Mouse (Mus musculus): ENCODE measurements around the gene Hist1h1d. TPM values are rescaled to one million over a fixed set of nuclear protein-coding genes. Genes with fewer than 3 reads are reported as not detected.

Hist1h1d gene
- polyA plus RNA-seq, 1 experiment from 2014 or later, result 0.37 TPM

DNA sequence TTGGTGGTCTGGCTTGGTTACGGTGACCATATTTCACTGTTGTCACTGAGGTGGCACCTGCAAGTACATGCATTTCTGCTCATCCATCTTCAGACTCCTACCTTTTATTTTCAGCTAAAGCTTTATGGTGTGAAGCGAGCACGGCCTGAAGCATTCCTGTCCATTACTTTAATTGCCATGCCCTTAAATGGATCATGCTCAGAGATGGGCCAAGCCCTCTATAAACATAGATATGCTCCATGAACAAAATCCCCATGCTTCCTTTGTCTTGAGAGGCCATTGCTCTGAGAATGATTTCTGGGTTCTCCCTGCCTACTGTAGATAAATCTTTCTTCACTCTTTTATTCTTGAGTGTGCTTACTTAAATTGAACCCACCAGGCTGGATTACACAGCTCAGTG is 51.4 kb downstream of the Hist1h1d start:
- H3K27ac ChIP-seq, result no peak overlapping the region
- no peaks in the 10 kb centered on the region for H3K27me3 ChIP-seq (ENCODE audit: insufficient read depth, poor library complexity, severe bottlenecking)
- no peaks in the 10 kb centered on the region for H3K9me3 ChIP-seq
- no peaks in the 10 kb centered on the region for H3K4me1 ChIP-seq (replicated peaks)
- no peaks in the 10 kb centered on the region for H3K36me3 ChIP-seq
- DNase-seq (ENCODE audit: low spot score), result no peak
- no peak overlapping the region for H3K4me3 ChIP-seq
- 93% methylated on average over 3 of the region's 3 CpGs for WGBS

DNA sequence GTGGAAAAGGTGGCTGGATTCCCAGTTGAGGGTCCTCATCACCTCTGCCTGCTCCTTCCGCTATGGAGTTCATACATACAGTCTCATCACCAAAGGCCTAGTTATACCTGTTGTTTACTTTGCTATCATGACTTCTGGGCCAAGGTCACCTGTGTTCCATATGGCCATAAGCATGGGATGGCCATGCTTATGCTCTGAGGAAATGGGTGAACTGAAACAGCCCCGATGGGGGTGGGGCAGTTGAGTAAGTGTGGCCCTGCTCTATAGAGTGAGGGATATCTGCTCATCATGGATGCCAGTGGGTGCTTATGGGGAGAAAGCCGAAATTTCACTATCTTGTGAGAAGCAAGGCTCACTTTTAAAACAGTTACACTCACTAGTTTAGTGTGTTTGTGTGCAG is 52.0 kb downstream of the Hist1h1d start:
- Histone ChIP-seq H3K9me3 (no peaks in the 10 kb centered on the region), H3K4me1 (replicated peaks) (no peaks in the 10 kb centered on the region), H3K4me3 (no peak overlapping the region), H3K27ac (no peak overlapping the region), H3K36me3 (no peaks in the 10 kb centered on the region), H3K27me3 (ENCODE audit: insufficient read depth, poor library complexity, severe bottlenecking) (no peaks in the 10 kb centered on the region)
- 88% methylated on average over 3 of the region's 3 CpGs for WGBS
- DNase-seq (ENCODE audit: low spot score), result no peak

DNA sequence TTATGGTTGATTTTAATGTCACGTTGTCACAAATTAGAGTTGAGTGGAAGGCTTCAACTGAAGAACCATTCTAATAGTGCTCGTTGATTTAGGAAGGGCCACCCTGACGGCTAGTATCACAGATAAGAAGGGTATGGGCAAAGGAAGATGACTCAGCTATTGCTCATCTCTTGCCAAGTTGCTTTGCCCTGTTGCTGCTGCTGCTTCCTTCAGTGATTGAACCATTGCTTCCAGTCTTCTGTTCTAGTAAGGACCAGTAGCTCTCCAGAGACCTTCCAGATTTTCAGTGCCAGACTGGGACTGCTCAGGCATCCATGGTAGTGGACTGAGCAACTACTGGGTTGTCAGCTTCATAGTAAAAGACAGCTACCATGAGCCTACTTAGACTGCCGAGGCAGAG is 56.1 kb downstream of the Hist1h1d start:
- Histone ChIP-seq H3K9me3 (no peaks in the 10 kb centered on the region), H3K4me1 (replicated peaks) (no peaks in the 10 kb centered on the region), H3K27me3 (ENCODE audit: insufficient read depth, poor library complexity, severe bottlenecking) (no peaks in the 10 kb centered on the region), H3K27ac (no peak overlapping the region), H3K4me3 (no peak overlapping the region), H3K36me3 (no peaks in the 10 kb centered on the region)
- WGBS, result 90% methylated on average over 4 of the region's 4 CpGs
- DNase-seq (ENCODE audit: low spot score), result no peak

DNA sequence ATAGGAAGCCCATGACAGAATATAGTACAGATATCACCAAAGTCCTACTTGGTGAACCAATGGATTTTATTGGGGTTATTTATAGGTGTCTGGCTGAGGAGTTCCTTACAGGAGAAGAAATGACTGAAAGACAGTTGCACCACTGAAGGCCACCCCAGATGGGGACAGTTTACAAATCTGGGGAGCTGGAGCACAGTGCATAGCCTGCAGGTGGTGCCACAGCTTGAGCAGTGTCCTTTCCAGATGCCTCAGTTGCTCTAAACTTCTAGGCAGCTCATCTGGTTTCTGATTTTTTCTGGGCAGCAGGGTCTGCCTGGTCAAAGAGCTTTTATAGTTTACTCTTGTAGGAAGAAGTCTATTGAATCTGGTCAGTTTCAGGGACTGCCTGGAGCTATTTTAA is 56.8 kb downstream of the Hist1h1d start:
- H3K9me3 ChIP-seq, result no peaks in the 10 kb centered on the region
- H3K27me3 ChIP-seq (ENCODE audit: insufficient read depth, poor library complexity, severe bottlenecking), result no peaks in the 10 kb centered on the region
- no peaks in the 10 kb centered on the region for H3K4me1 ChIP-seq (replicated peaks)
- no peak for DNase-seq (ENCODE audit: low spot score)
- no peak overlapping the region for H3K27ac ChIP-seq
- H3K36me3 ChIP-seq, result no peaks in the 10 kb centered on the region
- no peak overlapping the region for H3K4me3 ChIP-seq

Other genes starting within 250 kb of the Hist1h1d start
- 42.3 and 54.0 TPM in 2 replicates for gene Zfp322a, start 184.1 kb upstream of the Hist1h1d start, polyA plus RNA-seq (2016; fragmentation: Nextera tagmentation; extraction: Ambion mirVana)
- gene Abt1, start 129.4 kb upstream of the Hist1h1d start, polyA plus RNA-seq (2016; fragmentation: Nextera tagmentation; extraction: Ambion mirVana), result 13.4 and 14.5 TPM in 2 replicates
- gene Btn1a1, start 87.4 kb upstream of the Hist1h1d start, polyA plus RNA-seq (2016; fragmentation: Nextera tagmentation; extraction: Ambion mirVana), result 0.04 TPM in 1 of 2 replicates, not detected in the other
- gene Btn2a2, start 64.4 kb upstream of the Hist1h1d start, polyA plus RNA-seq (2016; fragmentation: Nextera tagmentation; extraction: Ambion mirVana), result 0.29 and 0.35 TPM in 2 replicates
- 5.8 and 7.4 TPM in 2 replicates for gene Hist1h4h, start 22.2 kb upstream of the Hist1h1d start, polyA plus RNA-seq (2016; fragmentation: Nextera tagmentation; extraction: Ambion mirVana)
- 7.8 and 9.2 TPM in 2 replicates for gene Hist1h2af, start 19.4 kb upstream of the Hist1h1d start, polyA plus RNA-seq (2016; fragmentation: Nextera tagmentation; extraction: Ambion mirVana)
- 3.3 and 6.0 TPM in 2 replicates for gene Hist1h3g, start 17.8 kb upstream of the Hist1h1d start, polyA plus RNA-seq (2016; fragmentation: Nextera tagmentation; extraction: Ambion mirVana)
- 0.51 and 1.1 TPM in 2 replicates for gene Hist1h2bh, start 9.9 kb upstream of the Hist1h1d start, polyA plus RNA-seq (2016; fragmentation: Nextera tagmentation; extraction: Ambion mirVana)
- 0.92 and 1.1 TPM in 2 replicates for gene Hist1h3f, start 9.2 kb upstream of the Hist1h1d start, polyA plus RNA-seq (2016; fragmentation: Nextera tagmentation; extraction: Ambion mirVana)
- gene Hist1h4f, start 1.6 kb upstream of the Hist1h1d start, polyA plus RNA-seq (2016; fragmentation: Nextera tagmentation; extraction: Ambion mirVana), result 0.56 TPM in 1 of 2 replicates, not detected in the other
- 5.3 and 5.6 TPM in 2 replicates for gene Hist1h3e, start 9.1 kb downstream of the Hist1h1d start, polyA plus RNA-seq (2016; fragmentation: Nextera tagmentation; extraction: Ambion mirVana)
- gene Hist1h2ae, start 18.0 kb downstream of the Hist1h1d start, polyA plus RNA-seq (2016; fragmentation: Nextera tagmentation; extraction: Ambion mirVana), result 102 and 103 TPM in 2 replicates
- 7.0 and 7.3 TPM in 2 replicates for gene Hist1h2bg, start 18.1 kb downstream of the Hist1h1d start, polyA plus RNA-seq (2016; fragmentation: Nextera tagmentation; extraction: Ambion mirVana)
- 4.7 and 5.1 TPM in 2 replicates for gene Hist1h2bf, start 20.9 kb downstream of the Hist1h1d start, polyA plus RNA-seq (2016; fragmentation: Nextera tagmentation; extraction: Ambion mirVana)
- gene Hist1h2ad, start 21.1 kb downstream of the Hist1h1d start, polyA plus RNA-seq (2016; fragmentation: Nextera tagmentation; extraction: Ambion mirVana), result 1.8 and 2.2 TPM in 2 replicates
- 4.8 and 10.9 TPM in 2 replicates for gene Hist1h3d, start 22.5 kb downstream of the Hist1h1d start, polyA plus RNA-seq (2016; fragmentation: Nextera tagmentation; extraction: Ambion mirVana)
- 101 and 107 TPM in 2 replicates for gene Hist1h4d, start 28.3 kb downstream of the Hist1h1d start, polyA plus RNA-seq (2016; fragmentation: Nextera tagmentation; extraction: Ambion mirVana)
- 2.5 and 2.7 TPM in 2 replicates for gene Hist1h2be, start 67.9 kb downstream of the Hist1h1d start, polyA plus RNA-seq (2016; fragmentation: Nextera tagmentation; extraction: Ambion mirVana)
- 22.0 and 26.3 TPM in 2 replicates for gene Hist1h1e, start 69.3 kb downstream of the Hist1h1d start, polyA plus RNA-seq (2016; fragmentation: Nextera tagmentation; extraction: Ambion mirVana)
- gene Hist1h2ac, start 130.7 kb downstream of the Hist1h1d start, polyA plus RNA-seq (2016; fragmentation: Nextera tagmentation; extraction: Ambion mirVana), result 0.80 and 1.2 TPM in 2 replicates
- gene Hist1h2bc, start 130.9 kb downstream of the Hist1h1d start, polyA plus RNA-seq (2016; fragmentation: Nextera tagmentation; extraction: Ambion mirVana), result 23.1 and 26.2 TPM in 2 replicates
- not detected in 2 replicates for gene Hist1h1t, start 142.6 kb downstream of the Hist1h1d start, polyA plus RNA-seq (2016; fragmentation: Nextera tagmentation; extraction: Ambion mirVana)
- gene Hist1h4c, start 145.2 kb downstream of the Hist1h1d start, polyA plus RNA-seq (2016; fragmentation: Nextera tagmentation; extraction: Ambion mirVana), result 5.4 TPM in 2 replicates
- 3.2 and 3.5 TPM in 2 replicates for gene Hfe, start 157.6 kb downstream of the Hist1h1d start, polyA plus RNA-seq (2016; fragmentation: Nextera tagmentation; extraction: Ambion mirVana)
- gene Hist1h1c, start 185.5 kb downstream of the Hist1h1d start, polyA plus RNA-seq (2016; fragmentation: Nextera tagmentation; extraction: Ambion mirVana), result 10.6 and 12.6 TPM in 2 replicates
- gene Hist1h3c, start 192.3 kb downstream of the Hist1h1d start, polyA plus RNA-seq (2016; fragmentation: Nextera tagmentation; extraction: Ambion mirVana), result 6.9 and 8.6 TPM in 2 replicates
- 1.8 and 2.4 TPM in 2 replicates for gene Hist1h2bb, start 193.5 kb downstream of the Hist1h1d start, polyA plus RNA-seq (2016; fragmentation: Nextera tagmentation; extraction: Ambion mirVana)
- 45.2 and 49.3 TPM in 2 replicates for gene Hist1h2ab, start 197.9 kb downstream of the Hist1h1d start, polyA plus RNA-seq (2016; fragmentation: Nextera tagmentation; extraction: Ambion mirVana)
- 5.5 and 8.8 TPM in 2 replicates for gene Hist1h3b, start 199.0 kb downstream of the Hist1h1d start, polyA plus RNA-seq (2016; fragmentation: Nextera tagmentation; extraction: Ambion mirVana)
- 4.9 and 5.4 TPM in 2 replicates for gene Hist1h4b, start 203.8 kb downstream of the Hist1h1d start, polyA plus RNA-seq (2016; fragmentation: Nextera tagmentation; extraction: Ambion mirVana)
- gene Hist1h4a, start 208.0 kb downstream of the Hist1h1d start, polyA plus RNA-seq (2016; fragmentation: Nextera tagmentation; extraction: Ambion mirVana), result not detected in 2 replicates
- gene Hist1h3a, start 209.1 kb downstream of the Hist1h1d start, polyA plus RNA-seq (2016; fragmentation: Nextera tagmentation; extraction: Ambion mirVana), result 3.7 and 4.8 TPM in 2 replicates
- 2.3 and 3.4 TPM in 2 replicates for gene Hist1h1a, start 210.4 kb downstream of the Hist1h1d start, polyA plus RNA-seq (2016; fragmentation: Nextera tagmentation; extraction: Ambion mirVana)
- not detected in 2 replicates for gene Trim38, start 216.7 kb downstream of the Hist1h1d start, polyA plus RNA-seq (2016; fragmentation: Nextera tagmentation; extraction: Ambion mirVana)